Mouse (Mus musculus) adrenal gland, postnatal 36 days (tissue): ENCODE measurements around the gene Zic3. TPM values are rescaled to one million over a fixed set of nuclear protein-coding genes. Genes with fewer than 3 reads are reported as not detected.

Source experiments
- DNase-seq, 2 experiments: peaks; one replicate each; pipeline ENCODE4 v3.0.0; 2021; ENCODE audit warnings: mixed read lengths in 1 of 2
- long read RNA-seq, 2 experiments: library from polyadenylated mRNA; stranded (forward); transcript quantifications; one replicate each; pipeline ENCODE4 v2.0.0; 2021; ENCODE audit warnings: borderline sequencing depth in 2 of 2
- total RNA-seq, 2 experiments: library from RNA; stranded (reverse); gene quantifications; 2 replicates each; pipeline ENCODE4 v1.2.3; 2021

Gene Zic3
- total RNA-seq: not detected
- long read RNA-seq, experiment 1: 0 reads
- long read RNA-seq, experiment 2: 0 reads

DNA sequence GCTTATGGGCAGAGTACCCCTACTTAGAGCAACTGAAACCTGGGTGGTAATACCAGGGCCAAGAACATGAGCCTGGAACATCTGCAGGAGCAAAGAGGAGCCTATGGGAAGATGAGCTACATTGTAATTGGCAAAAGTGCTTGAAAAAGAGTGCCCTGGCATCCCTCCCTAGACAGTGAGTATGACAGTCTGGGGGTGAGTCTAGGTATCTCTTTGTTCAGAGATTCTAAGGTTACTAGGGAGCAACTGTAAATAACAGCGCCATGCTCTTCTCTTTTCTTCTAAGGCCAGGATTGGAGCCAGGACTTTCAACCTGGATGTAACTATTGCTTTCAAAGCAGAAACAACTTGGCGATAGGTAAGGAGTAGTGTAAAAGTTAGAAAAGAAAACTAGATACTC is at the start of gene Zic3:
Zic3 (plus strand) TSS at position 301 of the 400 bp plus-strand sequence.
- no peak for DNase-seq

DNA sequence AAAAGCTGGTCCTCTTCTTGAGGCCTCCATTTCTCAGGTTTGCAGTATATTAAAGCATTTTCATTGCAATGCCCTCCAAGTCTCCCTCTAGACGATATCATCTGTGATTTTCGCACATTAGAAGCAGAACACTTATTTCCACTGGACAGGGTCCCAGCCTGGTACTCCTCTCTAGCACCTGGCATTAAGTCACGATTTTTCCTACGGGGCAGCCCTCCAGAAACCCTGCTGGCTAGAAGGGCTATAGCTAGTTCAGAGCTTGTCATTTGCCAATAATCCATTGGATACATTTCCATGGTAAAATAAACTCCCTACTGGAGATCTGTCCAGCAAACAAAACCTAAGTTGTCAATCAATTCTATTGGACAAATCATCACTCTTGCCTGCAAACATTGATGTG is 40.1 kb upstream of the Zic3 start:
- no peak for DNase-seq

DNA sequence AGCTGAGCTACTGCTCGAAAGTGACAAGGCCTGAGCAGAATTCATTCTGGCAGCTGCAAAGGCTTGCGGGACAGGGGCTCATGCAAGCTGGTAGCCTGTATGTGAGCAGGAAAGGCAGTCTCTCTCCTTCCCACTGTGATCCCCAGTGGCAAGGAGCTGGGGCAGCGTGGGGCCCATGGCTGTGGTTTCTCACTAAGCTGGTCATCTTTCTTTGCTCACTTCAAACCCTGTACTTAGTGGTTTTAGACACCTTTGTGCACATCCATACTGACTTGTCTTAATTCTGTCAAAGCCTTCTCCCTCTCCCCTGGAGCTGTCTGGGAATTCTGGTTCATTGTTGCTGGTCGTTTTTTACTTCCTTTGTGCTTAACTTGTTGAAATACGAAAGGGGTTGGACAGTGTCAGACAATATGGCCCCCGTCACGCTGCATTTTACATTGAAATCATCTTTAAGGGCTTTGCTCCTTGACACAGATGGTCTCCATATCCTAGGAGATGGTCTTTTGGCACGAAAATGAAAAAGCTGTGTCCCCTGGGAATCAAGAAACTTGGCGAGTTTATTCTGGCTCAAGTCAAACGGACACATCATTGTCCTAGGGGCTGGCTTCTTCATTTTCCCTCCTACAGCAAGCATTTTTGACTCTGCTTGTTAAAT is 34.9 kb upstream of the Zic3 start:
- DNase-seq: no peak

DNA sequence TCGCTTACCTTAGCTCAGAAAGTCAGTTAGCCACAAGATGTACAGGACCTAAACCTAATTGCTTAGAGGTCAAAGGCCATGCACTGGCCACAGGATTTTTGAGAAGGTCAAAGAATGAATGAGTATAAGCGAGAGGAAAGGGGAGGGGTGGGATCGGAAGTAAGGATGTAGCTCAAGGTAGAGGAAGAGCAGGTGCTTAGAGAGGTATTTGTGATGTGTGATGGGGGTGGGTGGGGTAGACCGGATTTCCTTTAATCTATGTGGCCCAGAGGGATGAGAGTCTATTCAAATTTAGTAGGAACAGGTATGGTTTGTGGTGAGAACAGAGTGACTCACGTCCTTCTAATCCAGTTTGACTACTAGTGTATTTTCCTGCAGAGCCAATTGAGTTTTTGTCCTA is 9.1 kb upstream of the Zic3 start:
- DNase-seq: no peak

DNA sequence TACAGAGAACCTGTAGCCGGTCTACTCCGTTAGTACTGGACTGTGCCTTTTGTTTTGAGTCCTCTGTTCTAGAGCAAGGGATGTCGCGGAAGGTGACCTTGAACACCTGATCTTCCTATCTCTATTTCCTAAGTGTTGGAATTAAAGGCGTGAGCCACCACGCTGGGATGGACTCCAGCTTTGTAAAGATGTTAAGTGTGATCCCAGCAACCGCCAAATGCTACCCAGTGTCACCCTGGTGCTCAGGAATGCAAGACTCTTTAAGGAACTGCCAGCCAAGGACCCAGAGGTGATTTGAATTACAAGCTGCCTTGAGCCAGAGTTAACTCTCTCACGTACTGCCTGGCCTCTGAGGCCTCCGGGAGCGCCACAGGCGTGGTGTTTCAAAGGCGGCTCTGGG is 8.4 kb upstream of the Zic3 start:
- no peak for DNase-seq

DNA sequence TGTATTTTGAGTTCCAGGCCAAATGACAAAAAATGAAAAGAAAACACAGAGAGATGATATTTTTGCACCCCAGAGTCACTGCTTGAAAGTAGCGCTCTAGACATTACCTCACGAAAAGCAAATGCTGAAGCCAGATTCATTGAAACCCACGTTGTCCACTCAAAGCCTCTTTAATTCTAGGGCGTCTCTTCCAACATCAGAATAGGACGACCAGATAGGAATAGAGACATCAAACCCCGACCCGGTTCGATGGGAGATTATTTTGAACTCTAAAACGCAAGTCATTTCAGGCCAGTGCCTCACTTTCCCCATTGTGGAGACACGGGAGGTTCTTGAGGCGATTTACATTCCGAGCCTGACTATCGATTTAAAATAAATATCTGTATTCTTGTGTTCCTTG is 7.7 kb upstream of the Zic3 start:
- DNase-seq: no peak

DNA sequence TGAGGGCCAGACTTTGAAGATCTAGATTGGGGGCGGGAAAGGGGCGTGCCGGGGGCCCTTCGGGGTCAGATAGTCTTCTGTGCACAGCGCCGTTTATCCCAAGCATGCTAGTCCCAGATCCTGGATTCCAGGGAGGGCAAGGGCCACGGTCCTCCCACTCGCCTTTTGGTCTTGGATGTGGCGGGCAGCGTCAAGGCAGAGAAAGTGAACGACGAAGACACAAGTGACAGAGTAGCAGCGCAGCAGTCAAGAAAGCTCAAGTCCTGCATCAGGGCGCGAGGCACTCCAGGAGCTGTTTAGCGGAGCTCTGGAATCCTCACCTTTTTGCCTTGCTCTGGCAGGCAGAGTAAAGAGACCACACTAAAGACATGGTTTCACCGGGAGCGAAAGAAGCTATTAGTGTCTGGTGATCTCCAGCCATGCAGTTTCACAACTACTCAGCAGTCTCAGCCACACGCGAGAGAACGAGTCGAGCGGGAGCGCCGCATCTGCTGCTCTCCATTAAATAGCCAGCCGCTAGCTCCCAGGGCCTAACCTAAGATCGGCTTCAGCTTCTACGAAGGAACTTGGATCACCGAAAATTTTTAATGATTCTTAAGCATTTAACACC is 7.1 kb upstream of the Zic3 start:
- no peak for DNase-seq

DNA sequence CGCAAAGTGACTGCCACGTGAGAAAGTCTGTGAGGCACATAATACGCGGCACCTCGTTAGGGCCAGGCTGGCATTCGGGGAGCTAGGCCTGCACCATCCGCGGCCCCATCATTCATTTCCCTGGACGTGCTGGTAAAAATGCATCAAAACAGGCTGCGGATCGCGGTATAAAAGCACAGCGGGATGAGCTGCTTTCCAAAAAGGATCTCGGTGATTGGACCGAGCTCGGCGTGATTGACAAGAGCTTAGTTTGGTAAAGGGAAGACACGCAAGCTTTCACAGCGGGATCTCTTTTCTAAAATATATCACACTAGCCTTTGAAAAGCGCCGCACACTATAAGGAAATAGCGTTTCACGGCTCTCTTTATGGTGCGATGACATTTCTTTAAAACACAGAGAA is 3.8 kb upstream of the Zic3 start:
- no peak for DNase-seq

DNA sequence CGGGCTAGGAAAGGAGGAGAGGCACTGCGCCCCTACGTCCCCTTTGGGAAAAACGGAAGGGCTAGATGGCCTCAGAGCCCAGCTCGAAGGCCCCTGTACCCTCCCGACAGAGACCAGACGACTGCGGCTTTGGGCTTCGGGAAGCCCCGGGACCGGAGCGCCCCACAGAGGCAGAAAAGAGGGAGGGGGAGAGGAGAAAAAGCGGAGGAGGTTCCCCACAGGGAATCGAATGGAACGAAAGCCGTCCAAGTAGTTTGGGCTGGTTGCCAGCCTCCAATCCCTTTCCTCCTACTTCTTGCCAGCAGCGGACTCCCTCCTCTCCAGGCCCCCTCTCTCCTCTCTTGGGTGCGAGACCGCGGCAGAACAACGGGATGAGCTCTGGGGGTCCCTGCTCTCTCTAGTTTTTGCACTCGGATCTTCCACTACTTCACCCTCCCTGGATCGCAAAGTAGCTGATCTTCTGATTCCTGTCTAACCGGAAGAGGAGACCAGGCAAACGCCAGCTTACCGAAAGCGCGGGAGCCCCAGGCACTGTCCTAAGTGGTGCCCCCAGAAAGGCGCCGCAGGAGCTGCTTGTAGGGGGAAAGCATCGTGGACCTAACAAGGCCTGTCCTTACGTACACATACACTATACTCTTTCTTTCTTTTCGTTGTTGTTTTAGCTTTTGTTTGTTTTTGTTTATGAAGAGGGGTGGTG is 3.1 kb upstream of the Zic3 start:
- no peak for DNase-seq

DNA sequence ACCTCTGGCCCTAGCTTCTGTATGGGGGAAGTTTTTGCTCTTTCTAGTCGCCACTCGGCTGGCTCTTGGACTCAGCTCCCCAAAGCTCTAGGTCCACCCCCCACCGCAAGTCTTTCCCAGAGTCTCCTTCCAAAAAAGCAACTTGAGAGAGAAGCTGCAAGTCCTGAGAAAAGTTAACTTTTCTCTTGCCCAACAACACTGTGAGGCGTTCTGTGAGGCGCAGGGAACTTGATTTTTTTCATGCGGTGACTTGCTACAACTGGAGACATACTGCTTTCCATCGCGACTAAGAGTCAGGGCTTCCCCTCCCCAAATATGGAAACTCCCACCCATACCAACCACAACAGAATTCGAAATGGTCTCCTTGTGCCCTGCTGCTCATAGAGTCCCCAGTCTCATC is 5.1 kb downstream of the Zic3 start:
- DNase-seq: no peak

DNA sequence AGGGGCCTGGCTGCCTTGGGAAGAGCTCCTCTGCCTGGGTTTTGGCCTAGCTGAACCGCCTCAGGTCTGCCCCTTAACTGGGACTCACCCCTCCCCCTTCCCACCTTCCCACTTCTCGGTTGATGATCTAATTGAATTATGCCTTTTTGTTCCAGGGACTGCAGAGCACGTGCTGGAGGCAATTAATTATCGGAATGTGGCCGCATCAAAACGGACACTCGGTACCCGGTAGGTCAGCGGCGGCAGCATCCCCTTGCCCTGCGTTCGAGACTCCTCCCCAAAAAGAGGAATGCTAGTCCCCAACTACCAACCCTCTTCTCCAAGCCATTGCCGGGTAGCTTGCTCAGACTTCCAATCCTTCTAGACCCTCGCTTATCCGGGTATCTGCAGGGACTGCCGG is 5.6 kb downstream of the Zic3 start:
- DNase-seq: no peak

DNA sequence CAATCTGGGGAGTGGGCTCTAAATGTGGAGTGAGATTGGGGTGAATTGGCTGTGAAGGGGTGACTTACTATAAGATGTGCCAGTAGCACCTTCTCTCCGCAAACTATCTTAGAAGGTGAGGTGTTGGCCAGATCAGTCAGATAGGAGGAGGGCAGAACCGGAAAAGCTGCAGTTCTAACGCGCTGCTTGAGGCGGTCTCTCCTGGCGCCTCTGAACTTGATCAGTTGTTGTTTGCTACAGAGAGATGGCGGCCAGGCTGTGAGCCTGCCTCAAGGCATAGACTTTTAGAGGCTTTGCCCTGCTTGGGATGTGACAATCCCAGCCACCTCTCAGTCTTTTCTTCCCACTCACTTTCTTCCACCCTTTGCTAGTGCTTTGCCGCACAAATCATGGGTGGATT is 6.4 kb downstream of the Zic3 start:
- no peak for DNase-seq

DNA sequence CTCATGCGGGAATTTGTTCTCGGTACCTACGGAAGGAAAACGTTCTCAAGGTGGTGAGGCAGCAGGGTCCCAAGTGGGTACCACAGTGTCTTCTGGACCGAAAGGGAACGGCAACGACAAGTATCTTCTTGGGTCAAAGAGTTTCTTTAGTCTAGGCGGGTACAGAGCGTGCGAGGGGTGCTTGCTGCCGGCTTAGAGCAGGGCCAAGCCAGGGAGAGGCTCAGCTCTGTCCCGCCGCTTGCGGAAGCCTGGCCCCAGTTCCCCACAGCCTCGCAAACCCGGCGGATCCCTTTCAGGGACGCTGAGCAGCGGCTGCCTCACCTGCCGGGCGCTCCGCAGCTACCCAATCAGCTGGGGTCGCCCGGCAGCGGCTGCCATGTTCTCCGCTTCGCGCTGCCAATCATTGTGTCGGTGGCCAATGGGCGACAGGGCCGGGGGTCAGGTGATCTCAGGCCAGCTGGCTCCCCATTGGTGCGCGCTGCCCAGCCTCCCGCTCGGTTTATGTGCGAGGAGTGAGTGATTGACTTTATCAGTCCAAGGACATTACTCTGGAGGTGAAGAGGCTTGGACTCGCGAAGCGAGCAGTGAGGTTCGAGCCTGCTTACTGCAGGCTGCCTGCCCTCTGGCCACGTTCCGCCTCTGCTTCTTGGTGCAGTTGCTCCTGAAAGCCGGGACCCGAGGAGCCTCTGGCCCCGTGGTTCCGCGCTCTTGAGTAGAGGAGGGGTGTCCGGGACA is 7.8 kb downstream of the Zic3 start:
- DNase-seq: peak; percentile 66

DNA sequence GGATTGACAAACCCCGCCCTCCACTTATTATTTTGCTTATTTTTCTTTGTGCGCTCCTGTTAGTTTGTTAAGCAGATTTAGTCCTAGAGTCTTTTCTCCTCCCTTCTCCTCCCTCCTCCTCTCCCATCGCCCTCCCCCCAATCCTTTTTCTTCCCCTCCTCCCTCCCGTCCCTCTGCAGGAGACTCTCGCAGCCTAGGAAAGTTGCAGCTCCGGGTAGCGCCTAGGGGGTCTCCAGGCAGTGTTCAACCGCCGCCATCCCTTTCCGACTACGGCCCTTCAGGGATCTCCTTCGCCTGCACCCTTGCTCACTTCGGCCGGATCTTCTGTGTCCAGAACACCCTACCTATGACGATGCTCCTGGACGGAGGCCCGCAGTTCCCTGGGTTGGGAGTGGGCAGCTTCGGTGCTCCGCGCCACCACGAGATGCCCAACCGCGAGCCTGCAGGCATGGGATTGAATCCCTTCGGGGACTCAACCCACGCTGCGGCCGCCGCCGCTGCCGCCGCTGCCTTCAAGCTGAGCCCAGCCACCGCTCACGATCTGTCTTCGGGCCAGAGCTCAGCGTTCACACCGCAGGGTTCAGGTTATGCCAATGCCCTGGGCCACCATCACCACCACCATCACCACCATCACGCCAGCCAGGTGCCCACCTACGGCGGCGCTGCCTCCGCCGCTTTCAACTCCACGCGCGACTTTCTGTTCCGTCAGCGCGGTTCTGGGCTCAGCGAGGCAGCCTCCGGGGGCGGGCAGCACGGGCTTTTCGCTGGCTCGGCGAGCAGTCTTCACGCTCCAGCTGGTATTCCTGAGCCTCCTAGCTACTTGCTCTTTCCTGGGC is 8.6 kb downstream of the Zic3 start:
- DNase-seq: no peak

DNA sequence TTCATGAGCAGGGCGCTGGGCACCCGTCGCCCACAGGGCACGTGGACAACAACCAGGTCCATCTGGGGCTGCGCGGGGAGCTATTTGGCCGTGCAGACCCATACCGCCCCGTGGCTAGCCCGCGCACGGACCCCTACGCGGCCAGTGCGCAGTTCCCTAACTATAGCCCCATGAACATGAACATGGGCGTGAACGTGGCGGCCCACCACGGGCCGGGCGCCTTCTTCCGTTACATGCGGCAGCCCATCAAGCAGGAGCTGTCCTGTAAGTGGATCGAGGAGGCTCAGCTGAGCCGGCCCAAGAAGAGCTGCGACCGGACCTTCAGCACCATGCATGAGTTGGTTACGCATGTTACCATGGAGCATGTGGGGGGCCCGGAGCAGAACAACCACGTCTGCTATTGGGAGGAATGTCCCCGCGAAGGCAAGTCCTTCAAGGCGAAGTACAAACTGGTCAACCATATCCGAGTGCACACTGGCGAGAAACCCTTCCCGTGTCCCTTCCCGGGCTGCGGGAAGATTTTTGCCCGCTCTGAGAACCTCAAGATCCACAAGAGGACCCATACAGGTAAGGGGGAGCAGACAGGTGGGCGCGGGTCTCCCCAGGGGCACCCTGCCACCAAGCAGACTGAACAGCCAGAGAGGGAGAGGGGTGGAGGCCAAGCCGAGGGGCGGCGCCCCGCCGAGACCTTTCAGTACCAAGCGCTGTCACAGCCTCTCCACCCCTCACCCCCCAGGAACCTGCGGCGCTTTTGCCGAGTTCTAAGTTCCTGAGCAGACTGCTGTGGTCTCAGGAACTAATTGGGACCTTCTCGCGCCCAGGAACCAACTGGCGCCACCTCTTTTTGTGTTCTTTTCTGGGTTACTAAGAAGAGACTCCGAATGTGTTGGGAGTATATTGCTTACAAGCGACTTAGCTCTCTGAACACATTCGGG is 9.4 kb downstream of the Zic3 start:
- DNase-seq: no peak

DNA sequence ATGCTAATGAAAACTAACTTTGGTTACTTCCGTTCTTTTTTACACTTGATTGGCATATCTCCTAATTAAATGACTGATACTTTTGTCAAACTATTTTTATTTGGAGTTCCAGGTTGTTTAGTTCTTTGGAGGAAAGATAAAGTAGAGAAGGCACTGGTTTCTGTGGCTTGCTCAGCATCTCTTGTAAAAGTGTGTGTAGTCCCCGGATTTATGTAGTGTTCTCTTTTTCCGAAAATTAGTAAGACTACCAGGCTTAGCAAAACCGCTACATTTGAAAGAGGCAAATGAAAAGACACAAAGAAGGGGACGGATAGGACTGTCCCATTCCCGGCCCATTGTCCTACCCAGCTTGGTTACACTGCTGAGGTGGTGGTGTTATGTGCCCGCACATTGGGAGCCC is 10.1 kb downstream of the Zic3 start:
- no peak for DNase-seq

DNA sequence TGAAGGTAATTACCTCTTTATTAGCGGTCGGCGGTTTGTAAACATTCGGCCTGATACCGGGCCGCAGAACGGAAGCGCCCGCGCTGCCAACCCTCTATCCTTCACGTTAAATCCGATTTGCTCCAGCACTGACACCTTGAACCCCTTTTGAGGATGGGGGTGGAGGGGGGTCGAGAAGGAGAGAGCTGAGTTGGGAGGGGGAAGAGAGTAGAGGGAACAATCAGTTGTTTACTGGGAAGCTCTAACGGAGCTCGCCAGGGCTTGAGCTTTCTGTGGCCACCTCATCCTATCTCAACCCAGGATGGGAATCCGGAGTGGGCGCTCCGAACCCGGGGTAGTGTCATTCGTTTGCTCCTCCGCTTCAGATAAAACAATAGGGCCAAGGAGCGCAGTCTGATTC is 11.0 kb downstream of the Zic3 start:
- no peak for DNase-seq

DNA sequence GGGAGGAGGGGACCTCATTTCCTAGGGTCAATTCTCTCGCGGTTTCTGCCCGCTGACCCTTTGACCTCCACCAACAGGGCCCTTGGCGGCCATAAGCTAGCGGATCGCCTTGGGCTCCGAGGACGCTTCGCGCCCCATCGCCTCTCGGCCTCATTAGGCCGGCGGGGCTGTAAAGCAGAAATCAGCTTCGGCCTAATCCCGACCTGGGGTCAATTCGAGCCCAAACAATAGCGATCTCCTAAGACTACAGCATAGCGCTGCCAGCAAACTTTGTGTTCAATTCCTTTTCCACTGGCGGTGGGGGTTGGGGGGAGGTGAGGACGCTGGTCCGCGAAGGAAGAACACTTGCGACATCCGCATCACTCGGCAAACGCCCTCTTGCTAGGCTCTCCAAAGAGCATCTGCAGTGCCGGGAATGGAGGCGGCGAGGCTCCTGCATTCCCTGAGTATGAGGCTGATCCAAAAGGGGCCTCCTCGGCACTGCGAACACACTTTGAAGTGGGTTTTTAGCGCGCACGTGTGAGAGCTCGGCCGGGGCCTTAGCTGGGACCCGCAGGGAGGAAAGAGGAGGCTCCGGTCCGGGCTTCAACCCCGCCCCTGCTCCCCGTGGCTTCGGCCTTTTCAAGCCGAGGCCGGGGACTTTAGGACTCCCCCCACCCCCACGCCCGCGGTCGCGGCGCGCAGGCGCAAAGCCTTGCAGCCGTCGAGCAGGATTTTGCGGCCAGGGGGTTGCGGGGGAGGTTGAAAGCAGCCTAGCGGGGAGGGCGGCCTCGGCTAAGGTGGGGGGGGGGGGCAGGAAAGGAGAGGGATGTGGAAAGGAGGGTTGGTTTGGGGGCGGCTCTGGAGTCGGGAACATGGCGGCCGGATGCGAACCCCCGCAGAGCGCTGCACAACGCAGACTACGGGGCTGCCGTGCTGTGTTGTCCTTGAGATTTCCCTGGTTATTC is 15.8 kb downstream of the Zic3 start:
- no peak for DNase-seq

DNA sequence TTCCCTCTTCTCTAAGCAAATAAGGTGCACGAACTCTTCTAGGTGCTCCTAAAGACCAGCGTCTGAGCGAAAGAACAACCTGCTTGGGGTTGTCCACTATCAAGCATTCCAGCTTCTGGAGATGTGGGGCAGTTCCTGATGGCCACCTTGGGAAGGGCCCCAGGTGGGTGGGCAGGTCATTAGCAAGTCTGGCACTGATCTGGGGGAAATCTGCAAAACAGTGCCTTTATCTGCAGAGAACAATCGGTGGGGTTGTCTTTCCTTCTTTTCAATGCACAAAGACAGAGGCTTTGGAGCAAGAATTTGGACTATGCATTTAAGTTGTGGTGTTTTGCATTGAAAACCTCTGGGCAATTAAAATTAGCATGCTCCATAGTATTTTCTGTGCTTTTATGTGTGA is 17.2 kb downstream of the Zic3 start:
- no peak for DNase-seq

DNA sequence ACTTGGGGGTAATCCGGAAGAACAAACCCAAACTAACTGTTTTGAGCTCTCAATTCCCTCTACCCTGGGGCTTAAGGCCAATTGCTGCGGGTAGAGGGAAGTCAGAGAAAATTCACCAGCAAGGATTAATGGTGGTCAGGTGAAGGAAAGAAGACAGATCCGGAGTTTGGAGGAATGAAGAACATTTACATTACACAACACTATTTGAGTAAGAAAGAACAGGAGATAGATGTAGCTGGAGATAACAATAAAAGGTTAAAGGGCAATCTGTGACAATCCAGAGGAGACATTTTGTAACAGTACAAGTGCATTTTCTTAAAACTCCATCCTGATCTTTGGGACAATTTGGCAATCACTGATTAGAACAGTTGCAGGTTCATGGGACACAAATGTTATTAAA is 19.4 kb downstream of the Zic3 start:
- DNase-seq: no peak
